Mouse (Mus musculus) lung, postnatal 0 days (tissue): ENCODE results near the gene Lman1l.

Source experiments
- CTCF ChIP-seq: IDR thresholded peaks from 2 replicates; pipeline ENCODE4 v1.5.1; 2016; ENCODE audit warnings: antibody characterized with exemption, mild to moderate bottlenecking
- EP300 ChIP-seq: IDR thresholded peaks from 2 replicates; pipeline ENCODE4 v1.6.1; 2016; ENCODE audit warnings: antibody characterized with exemption, mild to moderate bottlenecking, control low read depth

DNA sequence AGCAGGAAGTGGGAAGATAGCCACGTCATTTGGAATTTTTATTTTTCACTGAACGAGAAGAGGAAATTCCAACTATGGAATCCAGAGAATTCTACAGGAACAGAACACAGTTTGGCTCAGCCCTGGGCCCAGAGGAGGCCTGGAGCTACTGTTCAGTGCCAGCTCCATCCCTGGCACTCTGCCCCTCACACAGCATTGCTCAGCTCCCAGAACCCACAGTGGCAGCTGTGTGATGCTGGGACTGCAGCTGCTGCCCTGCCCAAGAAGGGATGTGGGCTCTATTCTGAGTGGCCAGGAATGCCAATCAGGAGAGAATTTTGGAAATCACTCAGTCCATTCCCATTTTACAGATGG lies 19.2 kb downstream of the Lman1l start:
- TF ChIP-seq CTCF (no peak), EP300 (no peak)
